Mouse (Mus musculus): ENCODE data around the gene S100g.

GRCm38 (mm10) chrX:162986876-162987495 lies 22.6 kb upstream of the S100g start:
- TF ChIP-seq CTCF (IDR thresholded peaks at IDR 0.05; ENCODE audit: extremely low read depth, insufficient read length, insufficient replicate concordance, low read depth, low read length): no peak
- no peak for TF ChIP-seq POLR2A (IDR thresholded peaks at IDR 0.05; ENCODE audit: low read depth, low read length)
